Mouse (Mus musculus) MEL (cell line): ENCODE measurements around the gene Fam228b. TPM values are rescaled to one million over a fixed set of nuclear protein-coding genes. Genes with fewer than 3 reads are reported as not detected.

Experiments used
- DNase-seq: peaks from one replicate; pipeline ENCODE4 v3.0.0; 2011; ENCODE audit warnings: low read depth, low spot score
- H3K27ac ChIP-seq: 2 replicates; pipeline ENCODE4 v1.5.1; 2012; ENCODE audit warnings: low read depth, mild to moderate bottlenecking, control low read depth, low read length, moderate library complexity; ENCODE audit not compliant: control insufficient read depth
- H3K27me3 ChIP-seq, 2 experiments: fragments of 150-350 bp in 1 of 2; sonication (generic) in 1 of 2; 2 replicates each; pipeline ENCODE4 v1.6.1; 2012; ENCODE audit warnings: low read length in 2 of 2, mild to moderate bottlenecking in 2 of 2, improper control_type of control experiment in 1 of 2, moderate library complexity in 1 of 2; ENCODE audit not compliant: insufficient read depth in 2 of 2, control insufficient read depth in 1 of 2
- H3K36me3 ChIP-seq, 2 experiments: 2 replicates each; pipeline ENCODE4 v1.6.1; 2012 to 2014; ENCODE audit warnings: low read length in 2 of 2, improper control_type of control experiment in 1 of 2, inconsistent platforms in 1 of 2, mild to moderate bottlenecking in 1 of 2; ENCODE audit not compliant: insufficient read depth in 2 of 2, control insufficient read depth in 1 of 2
- H3K4me1 ChIP-seq, 2 experiments: fragments of 150-350 bp in 1 of 2; sonication (generic) in 1 of 2; 2 replicates each; pipeline ENCODE4 v1.6.1; 2012; ENCODE audit warnings: low read length in 2 of 2, improper control_type of control experiment in 1 of 2, mild to moderate bottlenecking in 1 of 2; ENCODE audit not compliant: insufficient read depth in 2 of 2, control insufficient read depth in 1 of 2
- H3K4me3 ChIP-seq, 2 experiments: fragments of 150-350 bp in 1 of 2; sonication (generic) in 1 of 2; 2 replicates each; pipeline ENCODE4 v1.5.1; 2012; ENCODE audit warnings: low read depth in 2 of 2, low read length in 2 of 2, mild to moderate bottlenecking in 2 of 2, moderate library complexity in 2 of 2, control low read depth in 1 of 2, improper control_type of control experiment in 1 of 2; ENCODE audit not compliant: control insufficient read depth in 1 of 2, insufficient read depth in 1 of 2
- H3K79me2 ChIP-seq: 2 replicates; pipeline ENCODE4 v1.6.1; 2012; ENCODE audit warnings: mild to moderate bottlenecking, low read length, moderate library complexity; ENCODE audit not compliant: control insufficient read depth, poor library complexity, insufficient read depth
- H3K9ac ChIP-seq: 2 replicates; pipeline ENCODE4 v1.6.1; 2012; ENCODE audit warnings: low read depth, mild to moderate bottlenecking, control low read depth, low read length, moderate library complexity; ENCODE audit not compliant: control insufficient read depth, poor library complexity, severe bottlenecking
- H3K9me3 ChIP-seq: fragments of 150-350 bp; sonication (generic); replicated peaks from 2 replicates; pipeline ENCODE4 v1.6.1; 2012; ENCODE audit warnings: mild to moderate bottlenecking, low read length, improper control_type of control experiment, moderate library complexity; ENCODE audit not compliant: insufficient read depth
- CHD1 ChIP-seq: IDR thresholded peaks from 2 replicates; pipeline ENCODE4 v1.6.1; 2012; ENCODE audit warnings: low read depth, mild to moderate bottlenecking, inconsistent platforms, low read length, improper control_type of control experiment
- CHD2 ChIP-seq: IDR thresholded peaks from 2 replicates; pipeline ENCODE4 v1.6.1; 2011; ENCODE audit warnings: low read length, improper control_type of control experiment
- CTCF ChIP-seq, 3 experiments: IDR thresholded peaks in 2 of 3; conservative IDR thresholded peaks in 1 of 3; 2 replicates each; pipeline ENCODE4 v1.5.1; 2011 to 2012; ENCODE audit warnings: low read length in 3 of 3, low read depth in 2 of 3, mild to moderate bottlenecking in 2 of 3, improper control_type of control experiment in 1 of 3, inconsistent platforms in 1 of 3, mixed read lengths in 1 of 3, moderate library complexity in 1 of 3; ENCODE audit not compliant: control insufficient read depth in 1 of 3, insufficient read depth in 1 of 3, poor library complexity in 1 of 3, severe bottlenecking in 1 of 3
- E2F4 ChIP-seq: IDR thresholded peaks from 2 replicates; pipeline ENCODE4 v1.6.1; 2011; ENCODE audit warnings: low read depth, low read length, improper control_type of control experiment, borderline replicate concordance
- ELF1 ChIP-seq: IDR thresholded peaks from 2 replicates; pipeline ENCODE4 v1.6.1; 2014; ENCODE audit warnings: low read depth, mild to moderate bottlenecking, inconsistent platforms, low read length, improper control_type of control experiment, moderate library complexity
- ETS1 ChIP-seq: IDR thresholded peaks from 2 replicates; pipeline ENCODE4 v1.6.1; 2012; ENCODE audit warnings: low read depth, mild to moderate bottlenecking, inconsistent platforms, low read length, improper control_type of control experiment, moderate library complexity
- GATA1 ChIP-seq: IDR thresholded peaks from 2 replicates; pipeline ENCODE4 v1.6.1; 2011; ENCODE audit warnings: low read depth, low read length, improper control_type of control experiment
- HCFC1 ChIP-seq: IDR thresholded peaks from 2 replicates; pipeline ENCODE4 v1.6.1; 2012; ENCODE audit warnings: low read depth, mild to moderate bottlenecking, inconsistent platforms, low read length, improper control_type of control experiment, moderate library complexity
- KAT2A ChIP-seq: conservative IDR thresholded peaks from 2 replicates; pipeline ENCODE4 v1.6.1; 2012; ENCODE audit warnings: low read depth, low read length, improper control_type of control experiment, inconsistent platforms
- MAX ChIP-seq: IDR thresholded peaks from 2 replicates; pipeline ENCODE4 v1.6.1; 2011; ENCODE audit warnings: low read length, improper control_type of control experiment
- MXI1 ChIP-seq: IDR thresholded peaks from 2 replicates; pipeline ENCODE4 v1.6.1; 2011; ENCODE audit warnings: mild to moderate bottlenecking, low read depth, low read length, improper control_type of control experiment
- MYC ChIP-seq: IDR thresholded peaks from 2 replicates; pipeline ENCODE4 v1.6.1; 2011; ENCODE audit warnings: low read depth, mild to moderate bottlenecking, low read length, improper control_type of control experiment, moderate library complexity
- NELFE ChIP-seq: IDR thresholded peaks from 2 replicates; pipeline ENCODE4 v1.6.1; 2011; ENCODE audit warnings: low read depth, low read length, improper control_type of control experiment
- POLR2A ChIP-seq, 2 experiments: IDR thresholded peaks; 2 replicates each; pipeline ENCODE4 v1.6.1; 2011 to 2012; ENCODE audit warnings: low read length in 2 of 2, mild to moderate bottlenecking in 2 of 2, control low read depth in 1 of 2, improper control_type of control experiment in 1 of 2, low read depth in 1 of 2, moderate library complexity in 1 of 2; ENCODE audit not compliant: control insufficient read depth in 1 of 2, insufficient read depth in 1 of 2, poor library complexity in 1 of 2
- POLR2AphosphoS2 ChIP-seq: IDR thresholded peaks from 2 replicates; pipeline ENCODE4 v1.6.1; 2011; ENCODE audit warnings: low read length, improper control_type of control experiment
- POLR2AphosphoS5 ChIP-seq: IDR thresholded peaks from 2 replicates; pipeline ENCODE4 v1.6.1; 2012; ENCODE audit warnings: low read depth, borderline replicate concordance, mild to moderate bottlenecking, inconsistent platforms, low read length, moderate library complexity, mixed read lengths
- RAD21 ChIP-seq: IDR thresholded peaks from 2 replicates; pipeline ENCODE4 v1.6.1; 2011; ENCODE audit warnings: mild to moderate bottlenecking, low read depth, low read length, improper control_type of control experiment
- RCOR1 ChIP-seq: IDR thresholded peaks from 2 replicates; pipeline ENCODE4 v1.6.1; 2012; ENCODE audit warnings: low read depth, mild to moderate bottlenecking, inconsistent platforms, low read length, improper control_type of control experiment
- TAL1 ChIP-seq: IDR thresholded peaks from 2 replicates; pipeline ENCODE4 v1.6.1; 2012; ENCODE audit warnings: mild to moderate bottlenecking, inconsistent platforms, low read length, moderate library complexity, mixed read lengths
- TBP ChIP-seq: IDR thresholded peaks from 2 replicates; pipeline ENCODE4 v1.8.0; 2011; ENCODE audit warnings: low read depth, low read length, improper control_type of control experiment
- UBTF ChIP-seq: IDR thresholded peaks from 2 replicates; pipeline ENCODE4 v1.6.1; 2012; ENCODE audit warnings: low read depth, mild to moderate bottlenecking, inconsistent platforms, low read length, improper control_type of control experiment, moderate library complexity, borderline replicate concordance; ENCODE audit not compliant: insufficient read depth
- USF1 ChIP-seq: IDR thresholded peaks from 2 replicates; pipeline ENCODE4 v1.6.1; 2014; ENCODE audit warnings: low read depth, mild to moderate bottlenecking, inconsistent platforms, low read length, improper control_type of control experiment, moderate library complexity
- ZC3H11A ChIP-seq: IDR thresholded peaks from 2 replicates; pipeline ENCODE4 v1.6.1; 2012; ENCODE audit warnings: low read depth, mild to moderate bottlenecking, inconsistent platforms, low read length, improper control_type of control experiment
- ZMIZ1 ChIP-seq: IDR thresholded peaks from 2 replicates; pipeline ENCODE4 v1.6.1; 2012; ENCODE audit warnings: low read depth, mild to moderate bottlenecking, inconsistent platforms, low read length, improper control_type of control experiment, moderate library complexity
- polyA plus RNA-seq, 2 experiments: library from polyadenylated mRNA; stranded (reverse) in 1 of 2; unstranded in 1 of 2; fragments of >175 nt in 1 of 2; fragments of >200 nt in 1 of 2; gene quantifications; 2 replicates each; pipeline versions ENCODE4 v1.2.1 to v1.2.4; 2012; ENCODE audit warnings: low replicate concordance in 2 of 2, low read depth in 1 of 2; ENCODE audit not compliant: insufficient read length in 2 of 2, insufficient read depth in 1 of 2, missing spikeins in 1 of 2
- total RNA-seq: library from RNA; depleted of rRNA; stranded (reverse); fragments of 300-350 nt; gene quantifications from 2 replicates; pipeline ENCODE4 v1.2.3, GENCODE M21; 2012

Gene Fam228b
- total and polyA plus RNA-seq, 3 experiments: 4.0 to 5.3 TPM; not detected in 1

DNA sequence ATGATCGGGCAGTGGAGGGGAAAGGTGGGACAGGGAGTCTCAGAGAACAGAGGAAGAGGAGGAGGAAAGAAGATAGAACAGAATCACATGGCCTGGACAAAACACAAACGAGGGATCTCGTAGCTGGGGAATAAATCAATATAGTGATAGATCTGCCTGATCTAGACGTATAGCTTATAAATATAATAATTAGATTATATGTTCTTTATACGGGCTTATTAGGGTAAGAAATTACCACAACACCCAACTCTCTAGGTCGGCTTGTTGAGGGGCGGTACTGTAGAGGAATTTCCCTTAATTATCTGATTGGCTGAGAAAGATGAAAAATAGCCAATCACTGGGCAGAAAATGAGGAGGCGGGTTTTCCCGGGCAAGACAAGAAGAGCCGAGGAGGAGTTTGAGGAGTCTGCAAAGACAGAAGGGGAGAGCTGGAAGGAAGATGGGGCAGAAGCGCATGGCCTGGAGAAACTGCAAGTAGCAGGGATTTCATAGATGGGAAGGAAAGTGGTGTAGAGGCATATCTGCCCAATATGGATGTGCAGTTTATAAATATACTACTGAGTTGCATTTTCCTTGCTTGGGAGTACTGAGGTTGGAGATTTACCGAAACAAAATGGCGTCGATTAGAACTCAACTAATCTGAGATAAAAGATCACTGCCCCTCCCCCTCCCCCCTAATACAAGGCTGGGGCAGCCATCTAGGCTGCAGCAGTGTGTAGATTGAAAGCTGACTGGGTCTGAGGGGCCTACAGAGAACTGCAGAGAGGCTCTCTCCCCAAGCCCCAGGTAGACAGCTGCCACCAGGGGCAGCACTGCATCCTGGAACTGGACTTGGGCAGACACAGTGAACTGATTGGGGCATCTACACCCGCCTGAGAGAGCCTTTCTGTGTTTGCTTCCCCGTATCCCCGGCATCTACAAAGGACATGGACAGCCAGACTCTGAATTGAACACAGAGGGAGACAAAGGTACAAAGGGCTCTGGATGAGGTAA, 49.0 kb downstream of the Fam228b start:
- Histone ChIP-seq H3K27me3 (no peaks in the 10 kb centered on the region), H3K27ac (peak overlapping the region; percentile 87), H3K9me3 (no peaks in the 10 kb centered on the region), H3K4me3 (peak overlapping the region; percentile 82 to 92), H3K79me2 (no peaks in the 10 kb centered on the region), H3K36me3 (peaks cover 0 to 16% of the 10 kb centered on the region in 2 experiments; a peak in 2 of 4 replicates), H3K9ac (peak overlapping the region; percentile 71), H3K4me1 (peaks cover 12 to 25% of the 10 kb centered on the region in 2 experiments)
- no peak for TF ChIP-seq ZC3H11A
- peak; percentile 36; the same call in 1 of the 2 replicates for TF ChIP-seq USF1
- TF ChIP-seq CHD2: peak; percentile 15; the same call in 1 of the 2 replicates
- peak; percentile 19; the same call in 1 of the 2 replicates for TF ChIP-seq ETS1
- peak; percentile 32 to 97; a peak in 3 of 4 replicates for TF ChIP-seq POLR2A (IDR thresholded peaks at IDR 0.05; ENCODE audit: control insufficient read depth in 1 of 2, insufficient read depth in 1 of 2, low read depth in 1 of 2, low read length in 2 of 2, poor library complexity in 1 of 2)
- peak; percentile 39 for TF ChIP-seq GATA1
- peak; percentile 77; the same call in 1 of the 2 replicates for TF ChIP-seq MYC
- TF ChIP-seq POLR2AphosphoS5: peak; percentile 70; the same call in 1 of the 2 replicates
- TF ChIP-seq CTCF (IDR thresholded peaks at IDR 0.05 in 2 of 3, conservative IDR thresholded peaks at IDR 0.05 in 1 of 3; ENCODE audit: control insufficient read depth in 1 of 3, insufficient read depth in 1 of 3, low read depth in 2 of 3, low read length in 3 of 3, poor library complexity in 1 of 3, severe bottlenecking in 1 of 3): peak; percentile 60 to 74 (median 62)
- TF ChIP-seq UBTF: no peak
- TF ChIP-seq CHD1: peak; percentile 8; the same call in 1 of the 2 replicates
- TF ChIP-seq ZMIZ1: peak; percentile 94
- no peak; the same call in 1 of the 2 replicates for TF ChIP-seq KAT2A
- no peak for TF ChIP-seq TAL1
- TF ChIP-seq NELFE: peak; percentile 90
- peak; percentile 89 for TF ChIP-seq MXI1
- peak; percentile 94 for TF ChIP-seq POLR2AphosphoS2
- peak; percentile 28 for TF ChIP-seq RAD21
- peak; percentile 83 for TF ChIP-seq E2F4
- TF ChIP-seq ELF1: no peak
- TF ChIP-seq MAX: peak; percentile 39
- TF ChIP-seq RCOR1: peak; percentile 33; the same call in 1 of the 2 replicates
- peak; percentile 88 for TF ChIP-seq TBP
- TF ChIP-seq HCFC1: peak; percentile 50; the same call in 1 of the 2 replicates
- DNase-seq: peak; percentile 96
